Mouse (Mus musculus) midbrain, embryonic 10.5 days (tissue): ENCODE data around the gene Fat2. TPM values are rescaled to one million over a fixed set of nuclear protein-coding genes. Genes with fewer than 3 reads are reported as not detected.

Source experiments
- polyA plus RNA-seq: library from polyadenylated mRNA; unstranded; fragments of >200 nt; fragmentation: Nextera tagmentation; extraction: Ambion mirVana; gene quantifications from 2 replicates; pipeline ENCODE4 v1.2.1, GENCODE M21; 2016

Gene Fat2
- polyA plus RNA-seq, 1 experiment from 2014 or later, result 0.04 TPM

Other genes with a start within 250 kb of the Fat2 start
- gene Gm2a, start 238.4 kb downstream of the Fat2 start, polyA plus RNA-seq, result 9.3 and 11.9 TPM in 2 replicates
- gene Slc36a3, start 184.9 kb downstream of the Fat2 start, polyA plus RNA-seq, result not detected in 2 replicates
- 0.17 and 0.20 TPM in 2 replicates for gene Slc36a2, start 151.5 kb downstream of the Fat2 start, polyA plus RNA-seq
- 0.77 and 1.0 TPM in 2 replicates for gene Slc36a1, start 132.2 kb downstream of the Fat2 start, polyA plus RNA-seq
- 333 and 416 TPM in 2 replicates for gene Sparc, start 86.6 kb upstream of the Fat2 start, polyA plus RNA-seq
- gene Atox1, start 124.7 kb upstream of the Fat2 start, polyA plus RNA-seq, result 229 and 231 TPM in 2 replicates
- 258 and 281 TPM in 2 replicates for gene G3bp1, start 133.1 kb upstream of the Fat2 start, polyA plus RNA-seq